8 mouse cellular contexts compared by ENCODE assay signal in genomic region chr14:32073211-32073685, GRCm38 (mm10). TPM values are rescaled to one million over a fixed set of nuclear protein-coding genes. Genes with fewer than 3 reads are reported as not detected.
A peak's percentile ranks its signal among the peaks of the same experiment; 100 is the strongest.
DNase-seq lines count a peak whose midpoint lies in the region; ATAC-seq and TF ChIP-seq lines count a peak whose summit lies in the region.

No protein-coding gene starts in this region.

- no peak for ATAC-seq in erythroid progenitor cell, adult 5-6 weeks (replicated peaks; ENCODE audit: low FRiP score, poor library complexity, severe bottlenecking)

- peak; percentile 47 for DNase-seq in layer of hippocampus, adult 11-12 months (ENCODE audit: low spot score)
- DNase-seq in layer of hippocampus, postnatal 25 days (ENCODE audit: extremely low spot score in 1 of 2, low spot score in 1 of 2): no peak
- DNase-seq in brain, embryonic 14.5 days (ENCODE audit: low read depth): peak; percentile 2
- peak; percentile 76 to 78 for DNase-seq in heart, adult 9 months (ENCODE audit: low spot score in 2 of 2)
- DNase-seq in layer of hippocampus, adult 9-11 months: peak; percentile 79
- peak; percentile 69 for DNase-seq in lung, postnatal 36 days
- no peak for DNase-seq in thymus, postnatal 14 days

- TF ChIP-seq CTCF in brain, embryonic 14.5 days (IDR thresholded peaks at IDR 0.05; ENCODE audit: borderline replicate concordance, extremely low read depth, insufficient read depth, insufficient read length): no peak

- TF ChIP-seq POLR2A in brain, embryonic 14.5 days (IDR thresholded peaks at IDR 0.05; ENCODE audit: borderline replicate concordance, extremely low read depth, insufficient read depth, insufficient read length, poor library complexity, severe bottlenecking): no peak

RNA-seq across cellular contexts. Expression of gene Oxnad1, which starts 11.9 kb away (rescaled TPM):
- total RNA-seq in layer of hippocampus, postnatal 25 days (2021): 10 to 100 TPM; 14.4 to 17.3 TPM
- 19.4 and 20.2 TPM in 2 replicates for polyA plus RNA-seq in brain, embryonic 14.5 days (2012; rRNA removed)
- total RNA-seq in erythroid progenitor cell, adult 5-6 weeks (2015; ENCODE audit: low replicate concordance): 3.6 and 10.5 TPM in 2 replicates
- total RNA-seq in erythroid progenitor cell, adult 5-6 weeks (2017; ENCODE audit: low replicate concordance): 9.8 and 26.6 TPM in 2 replicates

RNA-seq across cellular contexts. Expression of gene Dph3, which starts 12.3 kb away (rescaled TPM):
- total RNA-seq in layer of hippocampus, postnatal 25 days (2021): 10 to 100 TPM; 31.8 to 35.0 TPM
- polyA plus RNA-seq in brain, embryonic 14.5 days (2012; rRNA removed): 43.6 and 48.6 TPM in 2 replicates
- total RNA-seq in erythroid progenitor cell, adult 5-6 weeks (2015; ENCODE audit: low replicate concordance): 33.1 and 67.8 TPM in 2 replicates
- total RNA-seq in erythroid progenitor cell, adult 5-6 weeks (2017; ENCODE audit: low replicate concordance): 9.1 and 12.5 TPM in 2 replicates

RNA-seq across cellular contexts. Expression of gene Galnt15, which starts 44.5 kb away (rescaled TPM):
- total RNA-seq in layer of hippocampus, postnatal 25 days (2021): 1 to 10 TPM; 1.1 to 1.8 TPM
- polyA plus RNA-seq in brain, embryonic 14.5 days (2012; rRNA removed): 0.39 and 0.44 TPM in 2 replicates
- not detected in 2 replicates for total RNA-seq in erythroid progenitor cell, adult 5-6 weeks (2015; ENCODE audit: low replicate concordance)
- 0.13 TPM in 1 of 2 replicates, not detected in the other for total RNA-seq in erythroid progenitor cell, adult 5-6 weeks (2017; ENCODE audit: low replicate concordance)

Comparison
In these comparisons a context has a peak if more than half of its experiments do, and no peak if none do; other contexts are left out.
1. DNase-seq: peak in layer of hippocampus, adult 11-12 months (single experiment), brain, embryonic 14.5 days (single experiment), heart, adult 9 months (2 of 2), layer of hippocampus, adult 9-11 months (single experiment) and lung, postnatal 36 days (single experiment); none in layer of hippocampus, postnatal 25 days (0 of 2) and thymus, postnatal 14 days (single experiment).